Mouse (Mus musculus) kidney, adult 8-10 months (tissue): ENCODE results near the gene Rhot2.

ENCODE experiments used
- DNase-seq, 2 experiments: peaks; one replicate each; pipeline ENCODE4 v3.0.0; 2022

The Rhot2 gene

GRCm38 (mm10) chr17:25794197-25794596 is 50.5 kb downstream of the Rhot2 start:
- no peak for DNase-seq

- peak; percentile 70 to 76 for DNase-seq
Measured at GRCm38 (mm10) chr17:25792615-25793014, 52.0 kb downstream of the Rhot2 start, which contains the start of gene Fam173a. Gene Fam173a, minus strand, starts transcription at chr17:25792901.

GRCm38 (mm10) chr17:25791843-25792527 is 52.7 kb downstream of the Rhot2 start:
- peak; percentile 69 to 80 for DNase-seq

DNA sequence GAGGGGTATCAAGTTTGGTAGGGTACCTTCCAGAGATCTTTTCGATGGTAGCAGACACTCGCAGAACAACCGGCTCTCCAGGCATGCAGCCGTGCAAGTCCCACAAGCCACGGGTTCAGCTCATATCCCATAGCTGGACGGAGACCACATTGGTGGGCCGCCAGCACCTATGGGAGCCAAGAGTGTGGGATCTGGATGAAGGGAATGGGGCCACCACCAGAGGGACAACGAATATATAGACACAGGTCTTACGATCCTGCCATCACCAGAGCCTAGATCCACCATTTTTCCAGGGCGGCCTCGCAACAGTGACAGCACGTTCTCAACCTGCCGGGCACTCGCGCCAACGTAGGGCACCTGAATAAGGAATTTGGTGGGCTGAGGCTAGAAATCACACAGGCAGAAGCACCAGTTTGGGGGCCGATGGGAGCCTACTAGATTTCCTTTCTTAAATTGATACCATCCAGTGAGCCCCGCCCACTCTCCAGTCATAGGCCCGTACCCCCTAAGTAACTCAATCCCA is 53.3 kb downstream of the Rhot2 start:
- no peak for DNase-seq
